Mouse (Mus musculus) kidney, adult 2 months (tissue): ENCODE data around the gene Btbd2. TPM values are rescaled to one million over a fixed set of nuclear protein-coding genes. Genes with fewer than 3 reads are reported as not detected.

Experiments
- DNase-seq: peaks from one replicate; pipeline ENCODE4 v3.0.0; 2021
- H3K27ac ChIP-seq: fragments of 200-500 bp; 2 replicates; pipeline ENCODE4 v1.5.1; 2012; ENCODE audit warnings: low read depth, low read length, control low read depth, inconsistent platforms; ENCODE audit not compliant: insufficient read depth
- H3K27me3 ChIP-seq: fragments of 200-500 bp; replicated peaks from 2 replicates; pipeline ENCODE4 v1.6.1; 2012; ENCODE audit warnings: mild to moderate bottlenecking, moderate library complexity, low read length, inconsistent platforms; ENCODE audit not compliant: control insufficient read depth, insufficient read depth
- H3K36me3 ChIP-seq: fragments of 200-500 bp; 2 replicates; pipeline ENCODE4 v1.6.1; 2012; ENCODE audit warnings: mild to moderate bottlenecking, moderate library complexity, low read length, inconsistent platforms; ENCODE audit not compliant: control insufficient read depth, insufficient read depth
- H3K4me1 ChIP-seq: fragments of 200-500 bp; 2 replicates; pipeline ENCODE4 v1.6.1; 2011; ENCODE audit warnings: low read length; ENCODE audit not compliant: control insufficient read depth, insufficient read depth
- H3K4me3 ChIP-seq: fragments of 200-500 bp; 2 replicates; pipeline ENCODE4 v1.5.1; 2011; ENCODE audit warnings: mild to moderate bottlenecking, low read depth, low read length, control low read depth; ENCODE audit not compliant: insufficient read depth
- CTCF ChIP-seq: fragments of 200-500 bp; conservative IDR thresholded peaks from 2 replicates; pipeline ENCODE4 v1.5.1; 2011; ENCODE audit warnings: low read depth, mild to moderate bottlenecking, control low read depth, low read length, moderate library complexity, mixed read lengths; ENCODE audit not compliant: insufficient read depth, insufficient read length
- POLR2A ChIP-seq: fragments of 200-500 bp; IDR thresholded peaks from one replicate; pipeline ENCODE4 v1.6.1; 2011; ENCODE audit warnings: low read depth, low read length, control low read depth
- WGBS: fragments of 180-500 bp; shearing (Covaris S2); methylation state at CpG from one replicate; pipeline ENCODE4 v1.1.7; 2018; 5-methylcytosine and 5-hydroxymethylcytosine counted together
- polyA plus RNA-seq: library from polyadenylated mRNA; depleted of rRNA; stranded (reverse); fragments of >200 nt; gene quantifications from 2 replicates; pipeline ENCODE4 v1.2.3, GENCODE M21; 2012

The Btbd2 gene
- polyA plus RNA-seq, 1 experiment, result 77.7 TPM

GRCm38 (mm10) chr10:80628925-80629324, 27.9 kb downstream of the Btbd2 start:
- H3K4me3 ChIP-seq, result no peak overlapping the region
- WGBS, result 80% methylated on average over 9 of the region's 9 CpGs
- H3K36me3 ChIP-seq, result no peaks in the 10 kb centered on the region
- peaks cover 8% of the 10 kb centered on the region; the same call in 1 of the 2 replicates for H3K4me1 ChIP-seq
- TF ChIP-seq POLR2A, result no peak
- no peak for TF ChIP-seq CTCF
- no peak overlapping the region for H3K27ac ChIP-seq
- no peaks in the 10 kb centered on the region for H3K27me3 ChIP-seq
- DNase-seq, result no peak

GRCm38 (mm10) chr10:80627685-80628084, 29.2 kb downstream of the Btbd2 start:
- H3K4me3 ChIP-seq, result no peak overlapping the region
- no peaks in the 10 kb centered on the region for H3K27me3 ChIP-seq
- H3K27ac ChIP-seq, result no peak overlapping the region
- H3K36me3 ChIP-seq, result no peaks in the 10 kb centered on the region
- TF ChIP-seq CTCF (no peak), POLR2A (no peak)
- peak; percentile 31 for DNase-seq
- WGBS, result 28% methylated on average over 2 of the region's 2 CpGs
- peaks cover 8% of the 10 kb centered on the region; the same call in 1 of the 2 replicates for H3K4me1 ChIP-seq

GRCm38 (mm10) chr10:80625764-80626163, 31.1 kb downstream of the Btbd2 start:
- peaks cover 8% of the 10 kb centered on the region; the same call in 1 of the 2 replicates for H3K4me1 ChIP-seq

GRCm38 (mm10) chr10:80623457-80624191, 33.2 kb downstream of the Btbd2 start:
- no peaks in the 10 kb centered on the region for H3K27me3 ChIP-seq
- H3K4me1 ChIP-seq, result peaks cover 8% of the 10 kb centered on the region; the same call in 1 of the 2 replicates
- H3K36me3 ChIP-seq, result no peaks in the 10 kb centered on the region
- peak overlapping the region; percentile 87 for H3K27ac ChIP-seq
- H3K4me3 ChIP-seq, result peak overlapping the region; percentile 68
- peak; percentile 78 for DNase-seq
- TF ChIP-seq CTCF, result no peak
- TF ChIP-seq POLR2A, result no peak
- 6% methylated on average over 15 of the region's 15 CpGs for WGBS

More at GRCm38 (mm10) chr10:80625764-80626163, 31.1 kb downstream of the Btbd2 start:
- WGBS, result 82% methylated on average over 4 of the region's 4 CpGs
- Histone ChIP-seq H3K27ac (no peak overlapping the region), H3K27me3 (no peaks in the 10 kb centered on the region), H3K4me3 (no peak overlapping the region), H3K36me3 (no peaks in the 10 kb centered on the region)
- no peak for DNase-seq
- no peak for TF ChIP-seq POLR2A
- TF ChIP-seq CTCF, result no peak

GRCm38 (mm10) chr10:80622661-80623456, 34.0 kb downstream of the Btbd2 start, which contains the start of gene Csnk1g2:
Gene Csnk1g2, plus strand, starts transcription at chr10:80622838.
- TF ChIP-seq CTCF (no peak), POLR2A (no peak)
- H3K4me3 ChIP-seq, result peak within 1 kb of the TSS; percentile 68
- H3K27ac ChIP-seq, result peak within 1 kb of the TSS; percentile 87
- no peaks in the 10 kb centered on the region for H3K36me3 ChIP-seq
- peaks cover 8% of the 10 kb centered on the region; the same call in 1 of the 2 replicates for H3K4me1 ChIP-seq
- peak; percentile 46 for DNase-seq
- WGBS, result 2% methylated on average over 85 of the region's 85 CpGs
- no peaks in the 10 kb centered on the region for H3K27me3 ChIP-seq

GRCm38 (mm10) chr10:80621940-80622660, 34.8 kb downstream of the Btbd2 start:
- WGBS, result under 1% methylated on average over 64 of the region's 64 CpGs
- DNase-seq, result peak; percentile 100
- H3K4me1 ChIP-seq, result peaks cover 8% of the 10 kb centered on the region; the same call in 1 of the 2 replicates
- H3K27ac ChIP-seq, result peak overlapping the region; percentile 83
- H3K27me3 ChIP-seq, result no peaks in the 10 kb centered on the region
- H3K36me3 ChIP-seq, result no peaks in the 10 kb centered on the region
- H3K4me3 ChIP-seq, result peak overlapping the region; percentile 55
- TF ChIP-seq POLR2A, result peak; percentile 81
- TF ChIP-seq CTCF, result no peak
